Mouse (Mus musculus) retina, adult 2 months (tissue): Measurements from ENCODE around the gene Lrrc75a.
A peak's percentile ranks its signal among the peaks of the same experiment; 100 is the strongest.

ENCODE experiments used
- DNase-seq: peaks from one replicate; pipeline ENCODE4 v3.0.0-alpha.2; 2012; ENCODE audit warnings: low read depth, low spot score

Gene Lrrc75a

GRCm38 (mm10) chr11:62621586-62622283 lies 26.6 kb downstream of the Lrrc75a start:
- DNase-seq, result no peak

DNA sequence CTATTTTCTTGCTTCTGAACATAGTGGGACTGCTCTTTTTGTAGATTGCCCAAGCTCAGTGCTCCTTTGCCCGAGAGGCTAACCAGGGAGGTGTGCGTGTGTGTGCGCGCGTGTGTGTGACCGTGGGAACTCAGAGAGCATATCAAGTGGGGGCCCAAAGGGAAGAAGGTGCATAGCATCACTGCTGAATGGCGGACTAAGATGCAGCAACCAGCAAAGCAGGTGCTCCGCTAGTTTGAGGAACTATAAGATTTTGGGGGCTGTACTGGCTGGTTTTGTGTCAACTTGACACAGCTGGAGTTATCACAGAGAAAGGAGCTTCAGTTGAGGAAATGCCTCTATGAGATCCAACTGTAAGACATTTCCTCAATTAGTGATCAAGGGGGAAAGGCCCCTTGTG lies 27.2 kb downstream of the Lrrc75a start:
- DNase-seq, result no peak

- DNase-seq, result no peak
Observed at GRCm38 (mm10) chr11:62615456-62615855, 32.9 kb downstream of the Lrrc75a start.

DNA sequence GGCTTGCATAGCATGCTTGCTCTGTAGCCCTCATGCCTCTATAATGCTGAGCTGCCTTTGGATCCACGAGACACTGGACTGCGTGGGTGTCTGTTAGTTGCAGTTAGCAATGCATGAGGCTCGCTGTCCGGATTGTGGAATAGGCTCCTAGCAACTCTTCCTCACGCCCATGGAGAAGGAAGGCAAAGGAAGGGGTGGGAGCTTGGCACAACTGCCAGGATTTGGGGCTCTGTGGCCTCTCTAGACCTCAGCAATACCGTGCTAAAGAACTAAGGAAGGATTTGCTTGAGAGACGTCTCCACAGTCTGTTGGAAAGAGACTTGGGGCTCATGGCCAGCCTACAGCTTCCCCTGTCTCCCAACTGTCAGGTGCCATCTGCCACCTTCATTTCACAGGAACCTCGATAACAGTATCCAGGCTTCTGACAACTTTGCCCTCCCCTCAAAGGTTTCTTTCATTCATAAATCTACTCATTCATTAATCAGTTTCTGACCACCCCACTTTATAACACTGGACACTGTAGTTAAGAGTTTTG lies 33.4 kb downstream of the Lrrc75a start:
- no peak for DNase-seq

DNA sequence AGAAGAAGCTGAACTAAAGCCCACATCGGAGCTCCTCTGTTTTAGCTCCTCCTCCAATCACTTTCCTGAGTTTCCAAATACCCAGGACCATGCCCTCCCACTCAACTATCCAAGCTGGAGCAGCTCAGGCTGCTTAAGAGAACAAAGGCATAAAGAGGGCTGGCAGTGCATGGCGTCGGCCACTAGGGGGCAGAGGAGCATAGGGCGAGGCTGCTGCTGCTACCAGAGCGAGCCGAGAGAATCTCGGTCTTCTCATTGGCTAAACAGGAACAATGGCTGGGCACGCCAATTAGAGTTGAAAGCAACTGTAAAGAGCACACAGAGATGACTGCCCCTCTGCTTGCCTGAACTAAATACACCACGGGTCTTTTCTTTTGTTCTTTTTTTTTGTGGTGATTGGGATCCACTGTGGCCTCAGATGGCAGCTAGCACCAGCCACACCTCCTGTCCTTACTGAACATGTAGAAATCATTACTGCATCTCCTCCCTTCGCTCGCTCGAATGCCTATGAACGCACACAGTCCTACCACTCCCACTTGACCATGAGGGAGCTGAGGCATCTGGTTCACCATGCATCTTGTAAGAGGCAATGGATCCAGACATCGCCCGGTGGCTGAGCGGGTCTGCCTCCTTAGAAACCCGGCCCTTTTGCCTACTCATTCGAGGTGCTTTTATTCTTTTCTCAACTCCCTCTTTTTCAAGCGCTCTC lies 34.5 kb downstream of the Lrrc75a start:
- DNase-seq, result peak; percentile 75

DNA sequence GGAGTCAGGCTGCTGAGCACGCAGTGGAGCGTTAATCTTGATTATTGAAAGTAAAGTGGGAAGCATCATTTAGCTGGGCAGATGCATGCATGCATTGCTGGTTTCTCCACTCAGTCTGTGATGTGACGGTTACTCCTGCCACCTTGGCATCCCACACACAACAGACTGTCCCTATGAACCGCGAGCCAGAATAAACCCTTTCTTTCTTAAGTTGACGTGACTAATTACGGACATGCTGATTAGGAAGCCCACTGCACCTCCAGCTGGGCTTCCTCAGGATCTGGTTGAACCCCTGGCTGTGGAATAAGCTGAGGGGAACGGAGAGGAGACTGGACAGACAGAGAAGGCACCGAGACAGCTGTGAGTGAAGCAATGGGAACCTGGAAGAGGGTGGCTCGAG lies 35.7 kb downstream of the Lrrc75a start:
- DNase-seq, result no peak

DNA sequence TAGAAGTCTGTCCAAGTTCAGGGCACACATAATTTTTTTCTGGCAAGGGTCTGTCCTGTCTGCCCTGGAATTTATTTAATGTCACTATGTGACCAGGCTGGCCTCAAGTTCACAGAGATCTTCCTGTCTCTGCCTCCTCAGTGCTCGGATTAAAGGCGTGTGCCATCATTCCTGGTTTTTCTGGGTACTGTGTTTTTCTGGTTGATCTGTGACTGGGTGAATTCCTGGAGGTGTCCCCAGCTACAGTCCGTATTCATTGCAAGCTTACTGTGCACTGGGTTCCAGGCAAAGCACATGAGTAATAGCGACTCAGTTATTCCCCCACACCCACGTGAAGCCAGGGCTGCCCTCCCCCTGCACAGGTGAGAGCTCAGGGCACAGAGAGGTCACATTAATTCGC lies 38.0 kb downstream of the Lrrc75a start:
- no peak for DNase-seq

DNA sequence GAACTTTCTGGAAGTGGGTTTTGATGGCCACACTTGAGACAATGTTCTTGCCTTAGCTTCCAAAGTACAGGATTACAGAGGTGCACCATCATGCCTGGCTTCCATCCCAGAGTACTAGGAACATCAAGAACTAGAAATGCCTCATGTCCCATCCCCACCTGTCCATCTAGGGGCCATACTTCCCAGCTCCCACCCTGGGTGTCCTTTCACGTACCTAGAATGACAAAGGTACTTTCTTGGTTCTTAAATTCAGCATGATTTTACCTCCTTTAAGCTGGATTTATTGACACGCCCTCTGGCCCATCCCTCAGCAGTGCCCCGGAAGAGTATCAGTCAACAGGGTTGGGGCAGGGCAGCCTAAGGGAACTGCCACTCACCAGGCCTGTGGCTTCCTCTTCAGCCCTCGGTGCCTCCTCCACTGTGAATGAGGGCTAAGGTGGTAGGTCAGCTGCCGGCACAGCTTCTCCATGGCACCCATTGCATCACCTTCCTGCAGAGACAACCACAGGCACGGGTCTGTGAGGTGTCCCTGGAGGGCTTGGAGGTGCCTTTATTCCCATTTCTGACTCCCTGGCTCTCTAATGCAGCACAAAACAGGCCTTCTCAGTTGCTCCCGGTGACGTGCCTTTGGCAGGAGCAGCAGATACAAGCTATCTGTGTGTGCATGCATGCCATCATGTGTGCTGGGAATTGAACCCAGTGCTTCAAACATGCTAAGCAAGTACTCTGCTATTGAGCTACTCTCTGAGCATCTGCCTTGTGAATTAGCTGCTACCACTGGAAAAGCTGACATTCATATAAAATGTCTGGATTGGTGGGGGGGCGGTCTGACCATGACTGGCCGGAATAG lies 39.3 kb downstream of the Lrrc75a start:
- no peak for DNase-seq

GRCm38 (mm10) chr11:62607952-62608201 lies 40.4 kb downstream of the Lrrc75a start:
- DNase-seq, result no peak

GRCm38 (mm10) chr11:62607170-62607951 lies 41.0 kb downstream of the Lrrc75a start:
- no peak for DNase-seq

- no peak for DNase-seq
Observed at GRCm38 (mm10) chr11:62606299-62607169, 41.8 kb downstream of the Lrrc75a start.

DNA sequence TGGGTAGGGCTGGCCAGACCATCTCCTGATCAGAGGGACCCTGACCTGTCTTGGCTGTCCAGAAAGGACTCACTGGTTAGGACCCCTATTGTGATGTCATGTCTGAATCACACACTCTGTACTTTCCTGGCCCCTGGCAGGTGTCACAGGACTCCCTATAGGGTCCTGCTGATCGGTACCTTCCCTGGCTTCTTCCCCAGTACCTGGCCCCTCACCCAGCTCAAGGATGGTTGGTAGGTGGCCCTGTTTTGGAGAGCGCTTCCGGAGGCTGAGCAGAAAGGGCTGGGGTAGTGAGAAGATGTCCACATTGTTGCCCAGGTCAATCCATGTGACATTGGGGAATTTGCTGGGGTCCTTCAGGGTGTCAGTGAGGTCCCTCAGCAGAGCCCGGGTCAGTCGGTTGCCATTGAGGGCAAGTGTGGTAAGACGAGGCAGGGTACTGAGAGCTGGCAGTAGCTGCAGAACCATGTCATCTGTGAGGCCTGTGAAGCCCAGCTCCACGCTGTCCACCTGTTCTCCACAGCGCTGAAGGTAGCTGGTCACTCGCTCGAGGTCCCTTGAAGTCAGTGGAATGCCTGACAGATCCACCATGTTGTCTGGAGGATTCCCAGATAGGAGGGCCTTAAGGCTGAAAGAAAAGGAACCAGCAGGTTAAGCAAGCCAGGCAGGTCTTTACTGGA lies 42.6 kb downstream of the Lrrc75a start:
- no peak for DNase-seq

GRCm38 (mm10) chr11:62604886-62605618 lies 43.3 kb downstream of the Lrrc75a start:
- DNase-seq, result no peak

GRCm38 (mm10) chr11:62604123-62604706 lies 44.1 kb downstream of the Lrrc75a start:
- DNase-seq, result no peak

- DNase-seq, result no peak
Observed at GRCm38 (mm10) chr11:62603312-62604056, 44.8 kb downstream of the Lrrc75a start.

DNA sequence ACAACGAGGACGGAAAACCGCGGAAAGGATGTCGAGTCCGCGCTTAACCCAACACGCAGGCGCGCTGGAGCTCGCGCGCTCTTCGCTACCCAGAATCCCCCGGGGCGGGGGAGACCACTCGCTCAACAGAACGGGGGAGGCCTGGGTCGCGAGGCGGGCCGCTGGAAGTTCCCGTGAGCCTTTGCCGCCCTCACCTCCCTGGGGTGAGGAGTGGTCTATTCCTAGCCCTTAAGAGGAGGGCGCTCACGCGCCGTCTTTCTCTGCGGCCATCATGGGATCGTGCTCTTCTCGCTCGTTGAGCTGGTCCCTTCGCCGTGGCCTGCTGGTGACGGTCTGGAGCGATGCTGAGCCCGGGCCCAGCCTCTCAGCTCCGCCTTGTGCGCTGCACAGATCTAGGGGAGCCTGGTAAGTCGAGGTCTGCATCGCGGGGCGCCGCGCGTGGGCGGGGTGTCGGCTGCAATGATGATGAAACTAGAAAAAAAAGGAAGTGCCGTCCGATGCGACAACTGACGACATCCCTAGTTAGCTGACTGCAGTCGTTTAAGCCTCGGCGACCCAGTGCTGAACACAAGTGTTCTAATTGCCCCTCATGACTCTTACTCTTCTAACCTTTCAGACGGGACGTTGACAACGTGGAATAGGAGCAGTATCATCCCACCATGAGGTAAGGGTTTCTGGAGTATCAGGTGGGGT lies 45.6 kb downstream of the Lrrc75a start:
- DNase-seq, result peak; percentile 94

DNA sequence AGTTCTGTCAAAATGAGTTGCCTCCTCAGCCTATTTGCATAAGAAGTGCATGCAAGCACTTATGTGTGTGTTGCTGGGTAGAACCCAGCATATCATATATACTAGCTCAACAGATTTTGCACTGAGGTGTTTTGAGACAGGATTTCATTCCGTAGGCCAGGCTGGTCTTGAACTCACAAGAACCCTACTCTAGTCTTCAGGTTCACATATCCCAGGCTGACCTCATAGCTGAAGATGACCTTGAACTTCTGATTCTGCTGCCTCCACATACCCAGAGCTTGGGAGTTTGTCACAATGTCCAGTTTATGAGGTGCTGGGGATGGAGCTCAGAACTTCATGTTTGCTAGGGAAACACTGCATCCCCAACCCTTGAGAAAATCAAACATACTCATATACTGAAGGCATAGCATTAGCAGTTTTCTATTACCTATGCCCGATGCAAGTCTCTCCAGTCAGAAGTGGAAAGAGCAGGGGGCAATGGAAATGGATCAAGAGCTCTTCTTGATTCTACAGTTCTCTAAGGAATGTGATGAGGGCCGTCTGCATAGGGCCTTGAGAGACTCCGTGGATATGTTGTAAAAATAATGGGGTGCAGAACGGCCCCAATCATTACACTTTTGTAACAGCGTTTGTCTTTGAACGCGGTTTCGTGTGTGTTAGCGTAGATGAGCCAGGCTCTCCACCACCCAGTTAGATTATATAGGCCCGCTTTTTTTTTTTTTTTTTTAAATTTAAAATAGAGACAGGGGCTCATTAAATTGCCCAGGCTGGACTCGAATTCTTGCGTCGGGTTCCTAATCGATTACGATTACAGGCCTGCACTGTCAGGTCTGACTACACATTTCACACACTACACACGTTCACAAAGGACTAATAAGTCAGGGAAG lies 46.3 kb downstream of the Lrrc75a start:
- no peak for DNase-seq
